Mouse (Mus musculus) embryo, embryonic 10 days (tissue): ENCODE data around the gene Cdk19.

Source experiments
- DNase-seq: peaks from one replicate; pipeline ENCODE4 v3.0.0-alpha.2; 2015; ENCODE audit warnings: low spot score

The Cdk19 gene

GRCm38 (mm10) chr10:40339351-40339964, at the start of gene Cdk19:
Gene Cdk19 (plus strand): TSS chr10:40339564.
- DNase-seq, result peak; percentile 42

DNA sequence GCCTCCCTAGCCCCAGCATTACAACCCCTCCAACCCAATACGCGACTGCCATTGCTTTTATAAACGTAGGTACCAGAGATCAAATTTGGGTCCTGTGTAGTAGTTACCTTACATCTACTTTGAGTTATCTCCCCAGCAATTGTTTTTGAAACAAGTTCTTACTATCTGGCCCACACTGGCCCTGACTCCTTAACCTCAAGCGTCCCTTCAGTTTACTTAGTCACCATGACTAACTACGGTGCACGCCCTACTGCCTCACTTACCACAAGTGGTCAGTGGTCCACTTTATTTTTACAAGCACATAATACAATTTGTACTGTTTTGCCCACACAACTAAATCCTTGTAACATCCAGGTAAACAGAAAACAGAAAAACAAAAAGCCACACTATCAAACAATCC, 46.7 kb upstream of the Cdk19 start:
- DNase-seq, result no peak

- DNase-seq, result peak; percentile 93
These were observed 38.7 kb upstream of the Cdk19 start for GRCm38 (mm10) chr10:40300648-40301171.

DNA sequence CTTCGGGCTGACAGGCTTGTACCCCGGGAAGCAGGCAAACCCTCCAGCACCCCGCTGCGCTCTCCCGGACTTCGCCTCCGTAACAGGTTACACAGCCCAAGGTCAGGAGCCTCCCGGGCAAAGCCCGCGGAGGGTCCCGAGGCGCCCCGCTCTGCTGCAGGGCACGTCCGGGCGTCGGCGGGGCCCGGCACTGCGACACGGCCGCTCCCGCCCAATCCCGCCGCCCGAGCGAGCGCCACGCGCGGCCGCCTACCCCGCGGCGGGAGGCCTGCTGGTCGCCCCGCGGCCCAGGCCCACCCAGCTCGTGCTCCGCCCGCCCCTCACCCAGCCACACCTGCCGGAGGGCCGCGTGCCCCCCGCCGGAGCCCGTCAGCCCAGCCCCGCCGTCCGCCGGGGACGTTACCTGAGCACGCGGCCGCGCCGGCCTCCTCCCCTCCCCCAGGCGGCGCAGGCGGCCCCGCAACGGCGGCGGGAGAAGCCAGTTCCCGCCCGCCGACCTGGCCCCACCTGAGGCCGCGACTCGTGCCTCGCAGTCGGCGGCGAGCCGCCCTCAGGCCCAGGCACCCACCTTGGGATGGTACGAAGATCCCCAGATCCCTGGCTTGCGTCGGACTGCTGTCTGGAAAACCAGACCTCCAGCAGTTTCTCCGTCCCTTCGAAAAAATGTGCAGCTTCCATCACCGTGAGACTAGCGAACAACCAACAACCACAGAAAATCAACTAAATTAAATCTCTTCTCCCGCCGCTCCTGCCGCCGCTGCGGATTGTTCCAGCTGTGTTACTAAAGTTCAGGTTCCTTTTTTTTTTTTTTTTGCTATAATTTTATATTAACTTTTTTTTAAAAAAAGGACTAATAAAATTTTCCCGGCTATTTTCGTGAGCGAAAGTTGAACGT, 37.9 kb upstream of the Cdk19 start:
- peak; percentile 32 for DNase-seq

DNA sequence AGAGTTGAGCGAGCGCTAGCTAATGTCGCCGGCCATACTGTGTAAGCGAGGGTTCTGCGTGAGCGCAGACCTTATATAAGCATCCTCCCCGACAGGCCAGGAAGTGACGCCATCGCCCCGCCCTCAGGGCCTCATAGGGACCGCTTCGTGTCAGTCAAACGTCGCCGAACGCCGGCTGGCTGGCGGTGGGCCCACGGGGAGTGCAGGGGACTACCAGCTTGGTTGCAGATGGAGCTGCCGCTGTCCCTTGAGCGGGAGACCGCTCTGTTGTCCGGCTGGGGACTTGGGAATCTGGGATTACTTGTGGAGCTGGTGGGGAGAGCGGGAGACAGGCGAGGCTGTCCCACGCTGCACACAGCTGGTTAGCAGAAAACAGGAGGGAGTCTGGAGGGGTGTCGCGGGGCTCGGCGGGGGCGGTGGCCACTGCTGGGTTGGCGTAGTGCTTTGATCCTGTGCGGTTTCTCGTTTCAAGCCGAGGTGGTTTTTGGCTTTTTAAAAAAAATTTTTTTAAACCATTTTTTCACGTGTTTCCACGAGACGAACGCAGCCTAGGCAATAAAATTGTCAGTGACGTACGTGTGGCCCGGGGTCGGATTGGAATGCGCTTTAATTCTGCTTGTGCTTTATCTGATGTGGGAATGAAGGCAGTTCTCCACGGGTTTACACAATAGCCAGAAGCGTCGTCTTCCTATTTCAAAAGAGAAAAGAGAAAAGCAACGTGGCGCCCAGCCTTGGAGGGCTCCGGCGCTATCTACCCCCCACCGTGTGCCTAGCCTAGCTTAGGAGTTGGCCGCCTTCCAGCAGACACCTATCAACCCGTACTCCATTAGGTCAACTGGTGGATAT, 37.0 kb upstream of the Cdk19 start, which contains the start of gene Amd1:
Amd1 (minus strand) TSS at position 47 of the 846 bp plus-strand sequence.
- DNase-seq, result peak; percentile 100

DNA sequence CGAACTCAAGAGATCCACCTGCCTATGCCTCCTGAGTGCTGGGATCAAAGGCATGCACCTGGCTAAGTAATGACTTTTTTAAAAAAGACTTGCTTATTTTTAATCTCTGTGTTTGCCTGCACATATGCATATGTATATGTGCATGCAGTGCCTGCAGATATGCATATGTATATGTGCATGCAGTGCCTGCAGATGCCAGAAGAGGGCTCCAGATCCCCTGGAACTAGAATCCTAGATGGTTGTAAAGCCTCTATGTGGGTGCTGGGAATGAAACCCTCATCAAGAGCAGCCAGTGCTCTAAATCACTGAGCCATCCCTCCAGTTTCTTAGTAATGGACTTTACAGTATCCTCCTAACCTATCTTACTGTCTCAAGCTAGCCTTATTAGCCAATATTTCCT, 33.4 kb upstream of the Cdk19 start:
- peak; percentile 3 for DNase-seq

GRCm38 (mm10) chr10:40307826-40308583, 31.4 kb upstream of the Cdk19 start:
- DNase-seq, result peak; percentile 2

DNA sequence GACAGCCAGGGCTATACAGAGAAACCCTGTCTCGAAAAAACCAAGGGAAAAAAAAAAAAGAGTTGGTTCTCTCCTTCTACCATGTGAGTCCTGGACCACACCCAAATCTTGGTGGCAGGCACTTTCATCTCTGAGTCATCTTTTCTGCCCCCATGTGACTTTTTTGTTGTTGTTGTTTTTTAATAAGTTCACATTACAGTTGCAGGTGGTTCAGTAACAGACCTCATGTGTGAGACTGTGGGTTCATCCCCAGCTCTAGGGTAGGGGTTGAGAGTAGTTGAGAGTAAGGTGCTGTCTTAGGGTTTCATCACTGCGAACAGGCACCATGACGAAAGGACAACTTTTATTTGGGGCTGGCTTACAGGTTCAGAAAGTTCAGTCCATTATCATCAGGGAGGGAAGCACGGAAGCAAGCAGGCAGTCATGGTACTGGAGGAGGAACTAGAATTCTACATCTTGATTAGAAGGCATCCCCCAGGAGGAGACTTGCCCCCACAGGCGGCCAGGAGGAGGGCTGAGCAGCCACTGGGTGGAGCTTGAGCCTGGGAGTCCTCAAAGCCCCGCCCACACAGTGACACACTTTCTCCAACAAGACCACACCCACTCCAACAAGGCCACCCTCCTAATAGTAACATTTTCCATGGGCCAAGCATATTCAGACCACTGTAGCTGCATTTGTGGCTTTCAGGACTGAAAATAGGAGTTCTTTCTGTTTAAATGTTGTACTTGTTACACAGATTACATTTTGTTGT, 29.3 kb upstream of the Cdk19 start:
- peak; percentile 33 for DNase-seq

- DNase-seq, result no peak
These were observed 26.6 kb upstream of the Cdk19 start for GRCm38 (mm10) chr10:40312781-40313180.

DNA sequence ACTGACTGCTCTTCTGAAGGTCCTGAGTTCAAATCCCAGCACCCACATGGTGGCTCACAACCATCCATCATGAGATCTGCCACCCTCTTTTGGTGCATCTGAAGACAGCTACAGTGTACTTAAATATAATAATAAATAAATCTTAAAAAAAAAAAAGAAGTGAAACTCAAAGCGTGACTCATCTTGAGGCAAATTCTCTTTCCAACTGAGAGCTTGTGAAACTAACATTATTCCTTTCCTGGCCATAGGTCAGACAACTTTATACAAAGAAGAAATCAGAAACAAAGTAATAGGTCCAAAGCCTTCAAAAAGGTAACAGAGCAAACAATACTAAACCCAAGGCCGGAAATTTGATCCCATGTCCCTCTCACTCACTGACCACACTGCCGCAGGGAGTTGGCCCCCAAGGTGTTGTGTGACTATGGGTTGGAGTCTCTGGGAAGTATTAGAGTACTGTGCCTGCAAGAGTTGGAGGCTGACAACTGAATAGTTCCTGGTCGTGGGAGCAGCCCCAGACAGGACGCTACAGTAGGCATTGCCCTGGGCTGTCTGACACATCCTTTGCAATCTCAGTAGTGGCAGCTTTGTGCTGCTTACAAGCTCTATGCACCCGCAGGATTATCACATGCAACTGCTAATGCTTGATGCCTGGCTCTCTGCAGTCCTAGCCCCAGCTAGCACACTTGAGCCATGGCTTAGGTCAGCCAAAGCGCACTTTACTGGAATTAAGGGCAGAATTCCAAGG, 22.4 kb upstream of the Cdk19 start:
- DNase-seq, result no peak

DNA sequence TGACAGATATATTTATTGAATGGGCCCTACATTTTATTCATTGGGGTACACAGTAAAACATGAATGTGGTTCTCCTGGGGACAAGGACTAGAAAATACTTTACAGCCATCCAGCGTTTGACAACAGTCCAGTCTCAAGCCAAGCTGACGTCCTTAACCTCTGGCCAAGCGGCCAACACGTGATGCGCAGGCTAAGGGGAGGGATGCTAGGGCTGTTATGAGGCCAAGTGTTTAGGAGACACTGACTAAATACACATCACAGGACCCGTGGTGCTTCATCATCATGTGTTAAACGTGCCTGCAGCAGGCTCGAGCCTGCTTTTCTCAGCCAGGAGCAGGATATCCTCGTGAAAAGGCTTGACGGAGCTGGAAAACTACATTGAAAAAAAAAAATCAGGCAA, 19.1 kb upstream of the Cdk19 start:
- DNase-seq, result no peak

DNA sequence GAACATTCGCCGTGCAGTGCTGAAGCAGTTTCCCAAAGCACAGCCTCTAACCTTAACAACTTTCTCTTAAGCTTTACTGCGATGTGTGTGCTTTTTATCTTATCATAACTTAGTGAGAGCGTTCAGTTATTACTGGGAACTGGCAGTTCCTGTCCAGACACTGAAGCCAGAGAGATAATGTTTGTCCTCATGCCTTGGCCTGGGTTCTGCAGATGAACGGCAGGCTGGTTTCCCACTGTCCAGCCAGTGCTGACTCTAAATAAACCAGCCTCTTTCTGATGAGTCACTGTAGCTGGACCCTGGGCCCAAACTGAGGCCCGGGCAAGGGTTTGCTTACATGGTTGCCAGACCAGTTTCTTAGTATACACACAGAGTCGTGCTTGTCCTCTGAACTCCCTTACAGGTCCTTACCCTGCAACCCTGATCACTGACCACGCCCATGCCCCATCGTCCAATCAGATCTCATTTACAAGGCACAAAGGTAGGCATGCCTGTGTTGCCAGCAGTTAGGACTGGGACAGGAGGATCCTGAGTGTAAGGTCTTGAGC, 11.3 kb upstream of the Cdk19 start:
- DNase-seq, result no peak

DNA sequence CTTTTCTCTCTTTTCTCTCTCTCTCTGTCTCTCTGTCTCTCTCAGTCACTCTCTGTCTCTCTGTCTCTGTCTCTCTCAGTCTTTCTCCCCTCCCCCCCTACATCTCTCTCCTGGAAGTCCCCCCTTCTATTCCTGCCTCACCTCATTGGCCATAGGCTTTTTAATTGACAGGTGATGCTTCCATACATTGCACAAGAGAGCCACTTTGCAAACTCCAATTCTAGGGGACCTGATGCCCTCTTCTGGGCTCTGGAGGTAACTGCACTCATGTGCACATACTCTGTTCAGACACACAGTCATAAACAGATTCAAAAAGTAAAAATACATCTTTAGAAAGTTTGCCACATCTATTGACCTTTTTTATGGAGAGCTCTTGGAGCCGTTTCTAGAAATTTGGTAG, 9.1 kb upstream of the Cdk19 start:
- no peak for DNase-seq

- no peak for DNase-seq
These were observed 6.5 kb upstream of the Cdk19 start for GRCm38 (mm10) chr10:40332864-40333263.

DNA sequence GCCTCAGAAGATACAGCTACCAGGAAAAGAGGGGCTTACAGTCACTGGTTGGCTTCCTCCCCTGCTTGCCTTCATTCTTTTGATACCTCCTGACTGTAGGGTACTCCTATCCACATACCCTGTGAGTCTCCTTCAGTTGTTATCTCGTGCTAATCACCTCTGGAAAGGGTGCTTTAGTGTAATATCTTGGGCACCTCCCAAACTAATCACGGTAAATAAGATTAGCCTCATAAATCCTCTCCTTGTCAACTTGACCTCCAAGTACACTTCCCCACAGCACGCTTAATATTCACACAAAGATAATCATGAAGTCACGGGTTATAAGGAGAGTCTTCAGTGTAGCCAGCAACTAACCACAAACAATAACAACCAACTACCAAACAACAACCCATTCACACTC, 2.7 kb downstream of the Cdk19 start:
- DNase-seq, result no peak

- DNase-seq, result no peak
These were observed 7.5 kb downstream of the Cdk19 start for GRCm38 (mm10) chr10:40346776-40347403.

DNA sequence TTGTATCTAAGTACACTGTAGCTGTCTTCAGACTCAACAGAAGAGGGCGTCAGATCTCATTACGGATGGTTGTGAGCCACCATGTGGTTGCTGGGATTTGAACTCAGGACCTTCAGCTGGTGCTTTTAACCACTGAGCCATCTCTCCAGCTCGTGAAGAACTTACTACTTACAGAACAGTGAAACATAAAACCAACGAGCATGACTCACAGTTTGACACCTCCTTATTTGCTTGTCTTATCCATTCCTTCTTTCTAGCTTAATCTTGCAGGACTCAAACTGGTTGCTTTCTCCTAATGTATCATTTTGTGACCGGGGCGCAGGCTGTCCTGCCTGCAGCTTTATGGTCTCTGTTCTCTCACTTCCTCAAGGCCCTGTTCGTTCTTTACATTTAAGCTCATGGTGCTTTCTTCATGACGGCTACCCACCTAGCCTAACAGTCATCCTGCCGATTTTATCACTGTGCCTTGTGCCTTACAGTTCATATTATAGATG, 8.1 kb downstream of the Cdk19 start:
- no peak for DNase-seq

- peak; percentile 99 for DNase-seq
These were observed 9.5 kb downstream of the Cdk19 start for GRCm38 (mm10) chr10:40348566-40349536.
